Mouse (Mus musculus) limb, embryonic 13.5 days (tissue): ENCODE results near the gene Efcab12. TPM values are rescaled to one million over a fixed set of nuclear protein-coding genes. Genes with fewer than 3 reads are reported as not detected.

Experiments
- ATAC-seq: fragments of 200-750 bp; cut with Nextera tagmentation; 2 replicates; pipeline ENCODE4 v1.8.0; 2017; ENCODE audit warnings: low read depth, moderate number of reproducible peaks, moderate TSS enrichment; ENCODE audit not compliant: low FRiP score
- H3K27ac ChIP-seq: fragments of 300-500 bp; sonication (generic); 2 replicates; pipeline ENCODE4 v1.5.1; 2015; ENCODE audit warnings: inconsistent platforms, mild to moderate bottlenecking, moderate library complexity
- H3K27me3 ChIP-seq: fragments of 300-500 bp; sonication (generic); 2 replicates; pipeline ENCODE4 v1.6.1; 2015; ENCODE audit warnings: mild to moderate bottlenecking, inconsistent platforms
- H3K36me3 ChIP-seq: fragments of 300-500 bp; sonication (generic); 2 replicates; pipeline ENCODE4 v1.6.1; 2015; ENCODE audit warnings: inconsistent platforms, mild to moderate bottlenecking, moderate library complexity
- H3K4me1 ChIP-seq: fragments of 300-500 bp; sonication (generic); 2 replicates; pipeline ENCODE4 v1.6.1; 2015; ENCODE audit warnings: inconsistent platforms
- H3K4me2 ChIP-seq: fragments of 300-500 bp; sonication (generic); replicated peaks from 2 replicates; pipeline ENCODE4 v1.6.1; 2015; ENCODE audit warnings: inconsistent platforms, mild to moderate bottlenecking, moderate library complexity
- H3K4me3 ChIP-seq: fragments of 300-500 bp; sonication (generic); 2 replicates; pipeline ENCODE4 v1.5.1; 2015; ENCODE audit warnings: moderate library complexity, mild to moderate bottlenecking, inconsistent platforms
- H3K9ac ChIP-seq: fragments of 300-500 bp; sonication (generic); 2 replicates; pipeline ENCODE4 v1.6.1; 2015; ENCODE audit warnings: mild to moderate bottlenecking, inconsistent platforms
- H3K9me3 ChIP-seq: fragments of 300-500 bp; sonication (generic); 2 replicates; pipeline ENCODE4 v1.6.1; 2016; ENCODE audit warnings: inconsistent platforms
- WGBS: fragments of 180-500 bp; shearing (Covaris S2); methylation state at CpG from one replicate; pipeline ENCODE4 v1.1.7; 2015; 5-methylcytosine and 5-hydroxymethylcytosine counted together
- polyA plus RNA-seq: library from polyadenylated mRNA; unstranded; fragments of >200 nt; fragmentation: Nextera tagmentation; extraction: Ambion mirVana; gene quantifications from 2 replicates; pipeline ENCODE4 v1.2.1, GENCODE M21; 2015

The Efcab12 gene
- polyA plus RNA-seq, 1 experiment from 2014 or later = 0.41 TPM

GRCm38 (mm10) chr6:115856361-115856745 lies 18.1 kb upstream of the Efcab12 start:
- WGBS = 51% methylated on average over 4 of the region's 4 CpGs
- no peaks in the 10 kb centered on the region for H3K36me3 ChIP-seq
- no peak for ATAC-seq
- no peaks in the 10 kb centered on the region for H3K27me3 ChIP-seq
- H3K27ac ChIP-seq = peak overlapping the region; percentile 81
- no peak overlapping the region for H3K9ac ChIP-seq
- peaks cover 44% of the 10 kb centered on the region for H3K4me1 ChIP-seq
- no peaks in the 10 kb centered on the region for H3K9me3 ChIP-seq
- H3K4me2 ChIP-seq = peak overlapping the region; percentile 4; the same call in 1 of the 2 replicates
- no peak overlapping the region for H3K4me3 ChIP-seq

GRCm38 (mm10) chr6:115855733-115856360 lies 17.6 kb upstream of the Efcab12 start:
- ATAC-seq = no peak
- Histone ChIP-seq H3K4me2 (peak overlapping the region; percentile 9; the same call in 1 of the 2 replicates), H3K9me3 (no peaks in the 10 kb centered on the region), H3K27me3 (no peaks in the 10 kb centered on the region), H3K9ac (0 out of 2 replicates have a peak overlapping the region, but pooled peaks have one; percentile 31), H3K4me3 (no peak overlapping the region), H3K27ac (peak overlapping the region; percentile 81), H3K36me3 (no peaks in the 10 kb centered on the region), H3K4me1 (peaks cover 44% of the 10 kb centered on the region)
- 65% methylated on average over 3 of the region's 3 CpGs for WGBS

DNA sequence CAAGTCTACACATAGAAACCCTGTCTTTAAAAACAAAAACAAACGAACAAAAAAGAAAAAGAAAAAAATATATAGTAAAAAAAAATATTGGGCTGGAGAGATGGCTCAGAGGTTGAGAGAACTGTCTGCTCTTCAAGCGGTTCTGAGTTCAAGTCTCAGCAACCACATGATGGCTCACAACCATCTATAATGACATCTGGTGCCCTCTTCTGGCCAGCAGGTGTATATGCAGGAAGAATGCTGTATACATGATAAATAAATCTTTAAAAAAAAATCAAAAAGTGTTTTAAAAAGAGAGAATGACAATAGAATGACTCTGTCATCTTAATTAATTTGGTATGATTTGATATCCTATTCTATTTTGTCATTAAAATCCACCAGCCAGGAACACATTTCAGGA lies 16.2 kb upstream of the Efcab12 start:
- no peak overlapping the region for H3K9ac ChIP-seq
- no peak for ATAC-seq
- H3K4me3 ChIP-seq = no peak overlapping the region
- no peaks in the 10 kb centered on the region for H3K9me3 ChIP-seq
- H3K4me1 ChIP-seq = peaks cover 44% of the 10 kb centered on the region
- no peak overlapping the region for H3K27ac ChIP-seq
- no peaks in the 10 kb centered on the region for H3K27me3 ChIP-seq
- WGBS = 67% methylated on average over 2 of the region's 2 CpGs
- H3K36me3 ChIP-seq = peaks cover 7% of the 10 kb centered on the region; the same call in 1 of the 2 replicates
- no peak overlapping the region for H3K4me2 ChIP-seq

- H3K9me3 ChIP-seq = no peaks in the 10 kb centered on the region
- peaks cover 44% of the 10 kb centered on the region for H3K4me1 ChIP-seq
- no peaks in the 10 kb centered on the region for H3K27me3 ChIP-seq
- H3K27ac ChIP-seq = peak overlapping the region; percentile 82
- H3K36me3 ChIP-seq = peaks cover 12% of the 10 kb centered on the region
- H3K4me3 ChIP-seq = peak overlapping the region; percentile 66
- 45% methylated on average over 7 of the region's 7 CpGs for WGBS
- H3K4me2 ChIP-seq = peak overlapping the region; percentile 67
- peak overlapping the region; percentile 69 for H3K9ac ChIP-seq
- ATAC-seq = no peak
Observed at GRCm38 (mm10) chr6:115853985-115854384, 15.8 kb upstream of the Efcab12 start.

DNA sequence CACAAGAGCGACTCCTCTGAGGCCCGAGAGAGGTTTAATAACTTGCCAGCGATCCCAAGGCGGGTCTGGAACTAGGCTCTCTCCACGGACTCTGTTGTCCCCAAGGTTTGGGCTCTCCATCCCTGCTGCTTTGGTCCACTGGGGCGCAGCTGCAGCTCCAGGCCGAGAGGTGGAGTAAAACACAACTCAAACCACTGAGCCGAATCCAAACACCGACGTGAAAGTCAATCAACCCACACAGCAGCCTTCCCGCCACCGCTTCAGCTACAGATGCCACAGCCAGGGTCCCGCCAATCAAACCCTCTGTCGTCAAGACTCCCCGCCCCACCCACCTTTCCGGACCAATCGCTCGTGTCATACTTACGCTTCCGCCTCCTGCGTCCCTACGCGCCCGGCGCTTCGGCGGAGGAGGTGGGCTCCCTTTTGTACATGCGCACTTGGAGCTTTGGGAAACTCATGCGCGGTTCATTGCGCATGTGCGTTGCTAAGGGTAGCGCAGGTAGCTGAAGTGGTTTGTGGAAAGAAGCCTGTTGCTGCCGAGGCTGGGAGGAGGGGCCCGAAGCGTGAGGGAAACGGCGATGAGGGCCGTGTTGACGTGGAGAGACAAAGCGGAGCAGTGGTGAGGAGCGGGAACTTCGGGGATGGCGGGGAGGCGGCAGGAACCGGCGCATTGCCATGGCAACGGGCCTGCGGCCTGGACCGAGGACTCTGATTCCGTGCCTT lies 15.0 kb upstream of the Efcab12 start, which contains the start of the genes Mbd4 and Ift122:
TSS of gene Mbd4 (minus strand) at position 281 of the 723 bp plus-strand sequence.
TSS of gene Ift122 (plus strand) at position 380 of the 723 bp plus-strand sequence.
- Histone ChIP-seq H3K9me3 (no peaks in the 10 kb centered on the region), H3K36me3 (peaks cover 19% of the 10 kb centered on the region), H3K4me2 (peak within 1 kb of the TSS; percentile 85), H3K9ac (peak within 1 kb of the TSS; percentile 78), H3K27me3 (no peaks in the 10 kb centered on the region), H3K4me1 (peaks cover 43% of the 10 kb centered on the region), H3K4me3 (peak within 1 kb of the TSS; percentile 66), H3K27ac (peak within 1 kb of the TSS; percentile 84)
- peak; percentile 97 for ATAC-seq
- under 1% methylated on average over 51 of the region's 51 CpGs for WGBS

DNA sequence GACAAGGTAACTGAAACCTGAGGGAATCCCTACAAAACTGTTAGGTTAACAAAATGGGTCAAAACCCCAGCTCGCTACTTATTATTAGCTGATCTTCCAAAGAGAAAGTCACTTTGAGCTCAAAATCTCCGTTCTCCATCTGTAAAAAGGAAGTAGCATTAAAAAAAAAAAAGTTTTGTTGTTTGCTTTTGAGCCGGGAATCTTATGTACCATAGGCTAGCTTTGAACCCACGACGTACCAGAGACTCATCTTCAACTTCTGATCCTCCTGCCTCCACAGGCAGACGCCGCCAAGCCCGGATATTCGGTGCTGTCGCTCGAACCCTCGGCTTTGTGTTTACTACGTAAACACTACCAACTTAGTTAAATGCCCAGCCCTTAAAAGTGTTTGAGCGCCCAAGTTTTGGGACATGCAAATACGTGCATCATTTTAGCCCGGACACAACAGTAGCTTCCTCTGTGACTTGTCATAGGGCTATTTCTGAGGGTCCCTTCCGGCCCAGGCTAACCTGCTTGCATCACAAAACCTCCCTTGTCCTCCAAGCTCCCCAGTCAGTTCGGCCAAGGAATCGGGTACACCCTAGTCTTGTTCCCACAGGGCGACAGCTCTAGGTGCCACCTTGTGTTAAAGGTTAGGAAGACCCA lies 14.4 kb upstream of the Efcab12 start:
- peaks cover 36% of the 10 kb centered on the region for H3K4me1 ChIP-seq
- ATAC-seq = no peak

GRCm38 (mm10) chr6:115848598-115849304 lies 10.5 kb upstream of the Efcab12 start:
- Histone ChIP-seq H3K4me3 (no peak overlapping the region), H3K36me3 (peaks cover 45% of the 10 kb centered on the region), H3K9ac (no peak overlapping the region), H3K4me1 (peaks cover 13% of the 10 kb centered on the region), H3K27me3 (no peaks in the 10 kb centered on the region), H3K9me3 (no peaks in the 10 kb centered on the region), H3K4me2 (no peak overlapping the region), H3K27ac (no peak overlapping the region)
- 91% methylated on average over 10 of the region's 10 CpGs for WGBS
- no peak for ATAC-seq

More for the DNA sequence above, 14.4 kb upstream of the Efcab12 start:
- Histone ChIP-seq H3K36me3 (peaks cover 26% of the 10 kb centered on the region), H3K27ac (peak overlapping the region; percentile 84), H3K4me2 (peak overlapping the region; percentile 85), H3K4me3 (peak overlapping the region; percentile 66), H3K9me3 (no peaks in the 10 kb centered on the region), H3K27me3 (no peaks in the 10 kb centered on the region), H3K9ac (peak overlapping the region; percentile 78)
- 6% methylated on average over 20 of the region's 20 CpGs for WGBS

DNA sequence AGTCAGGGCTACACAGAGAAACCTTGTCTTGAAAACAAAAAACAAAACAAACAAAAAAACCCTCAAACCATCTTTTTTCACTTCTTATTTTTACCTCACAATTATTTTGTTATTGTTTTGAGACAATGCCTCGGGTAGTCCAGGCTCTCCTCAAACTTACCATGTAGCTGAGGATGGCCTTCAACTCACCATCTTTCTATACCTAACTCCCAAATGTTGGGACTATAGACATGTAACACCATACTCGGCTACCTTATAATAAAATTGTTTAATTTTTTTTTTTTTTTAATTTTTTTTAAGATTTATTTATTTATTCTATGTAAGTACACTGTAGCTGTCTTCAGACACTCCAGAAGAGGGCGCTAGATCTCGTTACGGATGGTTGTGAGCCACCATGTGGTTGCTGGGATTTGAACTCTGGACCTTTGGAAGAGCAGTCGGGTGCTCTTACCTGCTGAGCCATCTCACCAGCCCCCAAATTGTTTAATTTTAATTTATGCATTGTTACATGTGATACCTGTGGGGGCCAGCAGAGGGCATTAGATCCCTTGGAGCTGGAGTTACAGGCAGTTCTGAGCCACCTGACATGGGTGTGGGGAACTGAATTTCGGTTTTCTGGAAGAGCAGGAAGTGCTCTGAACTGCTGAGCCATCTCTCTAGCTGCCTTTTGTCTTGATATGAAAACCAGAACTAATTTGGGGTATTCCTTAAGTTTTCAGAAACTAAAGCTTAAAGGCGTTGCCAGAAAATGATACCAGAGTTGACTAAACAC lies 8.6 kb upstream of the Efcab12 start:
- H3K36me3 ChIP-seq = peaks cover 64% of the 10 kb centered on the region
- no peak overlapping the region for H3K9ac ChIP-seq
- peaks cover 3% of the 10 kb centered on the region for H3K4me1 ChIP-seq
- no peak overlapping the region for H3K4me2 ChIP-seq
- no peak overlapping the region for H3K4me3 ChIP-seq
- no peaks in the 10 kb centered on the region for H3K27me3 ChIP-seq
- 0 out of 2 replicates have a peak, but pooled peaks have one; percentile 32 for ATAC-seq
- H3K9me3 ChIP-seq = no peaks in the 10 kb centered on the region
- WGBS = 40% methylated on average over 8 of the region's 8 CpGs
- no peak overlapping the region for H3K27ac ChIP-seq

GRCm38 (mm10) chr6:115845006-115845405 lies 6.8 kb upstream of the Efcab12 start:
- Histone ChIP-seq H3K4me2 (no peak overlapping the region), H3K36me3 (peaks cover 61% of the 10 kb centered on the region)

DNA sequence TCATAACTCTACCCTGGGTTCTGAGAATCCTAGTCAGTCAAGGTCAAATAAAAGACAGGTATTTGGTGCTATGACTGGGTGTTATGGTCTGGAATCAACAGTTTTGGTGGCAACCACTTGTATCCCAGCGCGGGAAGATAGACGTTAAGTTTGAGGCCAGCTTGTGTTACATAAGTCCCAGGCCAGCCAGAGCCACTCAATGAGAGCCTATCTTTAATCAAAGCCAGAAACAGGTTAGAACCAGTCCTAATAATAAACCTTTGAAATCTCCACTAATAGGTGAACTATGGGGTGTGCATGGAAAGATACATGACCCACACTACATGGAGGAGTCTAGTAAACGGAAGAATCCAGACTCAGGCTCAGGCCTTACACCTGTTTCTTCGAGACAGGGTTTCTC lies 533 bp upstream of the Efcab12 start:
- peaks cover 23% of the 10 kb centered on the region for H3K36me3 ChIP-seq
- H3K27ac ChIP-seq = no peak overlapping the region
- H3K9ac ChIP-seq = no peak overlapping the region
- peaks cover 8% of the 10 kb centered on the region; the same call in 1 of the 2 replicates for H3K4me1 ChIP-seq
- H3K9me3 ChIP-seq = no peaks in the 10 kb centered on the region
- no peak for ATAC-seq
- peak overlapping the region; percentile 69 for H3K4me2 ChIP-seq
- peak overlapping the region; percentile 38; the same call in 1 of the 2 replicates for H3K4me3 ChIP-seq
- whole genome bisulfite sequencing = 49% methylated on average over 5 of the region's 5 CpGs
- no peaks in the 10 kb centered on the region for H3K27me3 ChIP-seq

More at GRCm38 (mm10) chr6:115845006-115845405, 6.8 kb upstream of the Efcab12 start:
- H3K4me1 ChIP-seq = no peaks in the 10 kb centered on the region
- no peak overlapping the region for H3K27ac ChIP-seq
- no peaks in the 10 kb centered on the region for H3K9me3 ChIP-seq
- no peak overlapping the region for H3K4me3 ChIP-seq
- no peak overlapping the region for H3K9ac ChIP-seq
- WGBS = 90% methylated on average over 4 of the region's 4 CpGs
- no peaks in the 10 kb centered on the region for H3K27me3 ChIP-seq
- no peak for ATAC-seq

DNA sequence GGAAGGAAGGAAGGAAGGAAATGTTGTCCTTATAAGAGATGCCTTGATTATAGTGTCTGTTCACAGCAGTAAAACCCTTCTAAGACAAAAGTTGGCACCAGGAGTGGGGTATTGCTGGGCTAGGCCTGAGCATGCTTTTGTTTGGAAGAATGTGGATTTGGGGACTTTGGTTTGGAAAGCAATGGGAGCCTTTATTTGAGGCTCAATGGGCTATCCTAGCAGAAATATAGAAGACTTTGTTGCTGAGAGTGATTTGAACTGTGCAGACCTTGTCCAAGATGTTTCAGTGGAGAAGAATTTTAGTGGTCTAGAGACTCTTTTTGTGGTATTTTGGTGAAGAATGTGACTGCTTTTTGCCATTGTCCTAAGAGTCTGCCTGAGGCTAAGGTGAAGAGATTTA lies 4.4 kb downstream of the Efcab12 start:
- ATAC-seq = no peak

More for the DNA sequence above, 4.4 kb downstream of the Efcab12 start:
- H3K4me1 ChIP-seq = peaks cover 8% of the 10 kb centered on the region; the same call in 1 of the 2 replicates
- H3K4me2 ChIP-seq = no peak overlapping the region
- no peaks in the 10 kb centered on the region for H3K27me3 ChIP-seq
- no peaks in the 10 kb centered on the region for H3K36me3 ChIP-seq
- no peak overlapping the region for H3K4me3 ChIP-seq
- no peaks in the 10 kb centered on the region for H3K9me3 ChIP-seq
- no peak overlapping the region for H3K27ac ChIP-seq
- no peak overlapping the region for H3K9ac ChIP-seq
